Mouse (Mus musculus) intestine, embryonic 15.5 days (tissue): ENCODE data around the gene Fcer1g. TPM values are rescaled to one million over a fixed set of nuclear protein-coding genes. Genes with fewer than 3 reads are reported as not detected.
"Not testable (repeated sequence)": the region's sequence is repeated elsewhere in the genome, so short reads cannot be mapped to it uniquely, and the experiment has no call there.

Experiments
- ATAC-seq: fragments of 200-750 bp; cut with Nextera tagmentation; 2 replicates; pipeline ENCODE4 v1.8.0; 2017; ENCODE audit warnings: moderate TSS enrichment, moderate library complexity
- H3K27ac ChIP-seq: fragments of 300-500 bp; sonication (generic); 2 replicates; pipeline ENCODE4 v1.5.1; 2015; ENCODE audit warnings: mild to moderate bottlenecking, inconsistent platforms
- H3K27me3 ChIP-seq: fragments of 300-500 bp; sonication (generic); replicated peaks from 2 replicates; pipeline ENCODE4 v1.6.1; 2015; ENCODE audit warnings: inconsistent platforms
- H3K36me3 ChIP-seq: fragments of 300-500 bp; sonication (generic); 2 replicates; pipeline ENCODE4 v1.6.1; 2015; ENCODE audit warnings: inconsistent platforms
- H3K4me1 ChIP-seq: fragments of 300-500 bp; sonication (generic); replicated peaks from 2 replicates; pipeline ENCODE4 v1.6.1; 2015; ENCODE audit warnings: inconsistent platforms
- H3K4me2 ChIP-seq: fragments of 300-500 bp; sonication (generic); replicated peaks from 2 replicates; pipeline ENCODE4 v1.6.1; 2015; ENCODE audit warnings: mild to moderate bottlenecking, inconsistent platforms
- H3K4me3 ChIP-seq: fragments of 300-500 bp; sonication (generic); replicated peaks from 2 replicates; pipeline ENCODE4 v1.5.1; 2015; ENCODE audit warnings: inconsistent platforms
- H3K9ac ChIP-seq: fragments of 300-500 bp; sonication (generic); 2 replicates; pipeline ENCODE4 v1.6.1; 2015; ENCODE audit warnings: inconsistent platforms
- H3K9me3 ChIP-seq: fragments of 300-500 bp; sonication (generic); 2 replicates; pipeline ENCODE4 v1.6.1; 2016; ENCODE audit warnings: inconsistent platforms
- WGBS: fragments of 180-500 bp; shearing (Covaris S2); methylation state at CpG from one replicate; pipeline ENCODE4 v1.1.7; 2015; 5-methylcytosine and 5-hydroxymethylcytosine counted together
- polyA plus RNA-seq: library from polyadenylated mRNA; unstranded; fragments of >200 nt; fragmentation: Nextera tagmentation; extraction: Ambion mirVana; gene quantifications from 2 replicates; pipeline ENCODE4 v1.2.1, GENCODE M21; 2015

The Fcer1g gene
- polyA plus RNA-seq, 1 experiment from 2014 or later = 51.5 TPM

- Histone ChIP-seq H3K9ac (peak within 1 kb of the TSS; percentile 39), H3K27ac (peak within 1 kb of the TSS; percentile 83), H3K27me3 (0 out of 2 replicates have a peak, but pooled peaks cover 4% of the 10 kb centered on the region), H3K4me2 (peak within 1 kb of the TSS; percentile 64), H3K36me3 (0 out of 2 replicates have a peak, but pooled peaks cover 3% of the 10 kb centered on the region), H3K4me3 (peak within 1 kb of the TSS; percentile 35), H3K4me1 (peaks cover 50% of the 10 kb centered on the region), H3K9me3 (no peaks in the 10 kb centered on the region)
- no peak for ATAC-seq
- 18% methylated on average over 5 of the region's 5 CpGs for WGBS
Observed at GRCm38 (mm10) chr1:171249913-171250600, 15.9 kb upstream of the Fcer1g start, which contains the start of gene Adamts4. TSS of gene Adamts4 (plus strand) at chr1:171250421.

- Histone ChIP-seq H3K36me3 (0 out of 2 replicates have a peak, but pooled peaks cover 2% of the 10 kb centered on the region), H3K27me3 (0 out of 2 replicates have a peak, but pooled peaks cover 4% of the 10 kb centered on the region), H3K4me3 (no peak overlapping the region), H3K27ac (peak overlapping the region; percentile 86), H3K4me2 (no peak overlapping the region; the same call in none of the 2 replicates), H3K9ac (no peak overlapping the region), H3K9me3 (no peaks in the 10 kb centered on the region), H3K4me1 (peaks cover 50% of the 10 kb centered on the region)
- 52% methylated on average over 3 of the region's 3 CpGs for WGBS
- ATAC-seq = no peak
Observed at GRCm38 (mm10) chr1:171248386-171249226, 14.4 kb upstream of the Fcer1g start.

- Histone ChIP-seq H3K9ac (peak overlapping the region; percentile 15; the same call in 1 of the 2 replicates), H3K4me1 (peaks cover 49% of the 10 kb centered on the region), H3K36me3 (0 out of 2 replicates have a peak, but pooled peaks cover 6% of the 10 kb centered on the region), H3K27ac (peak overlapping the region; percentile 86), H3K4me3 (peak overlapping the region; percentile 65; the same call in 1 of the 2 replicates), H3K9me3 (no peaks in the 10 kb centered on the region), H3K27me3 (0 out of 2 replicates have a peak, but pooled peaks cover 4% of the 10 kb centered on the region), H3K4me2 (peak overlapping the region; percentile 64)
- ATAC-seq = no peak
- WGBS = 21% methylated on average over 4 of the region's 4 CpGs
Observed at GRCm38 (mm10) chr1:171247916-171248315, 13.8 kb upstream of the Fcer1g start.

GRCm38 (mm10) chr1:171247453-171247841, 13.3 kb upstream of the Fcer1g start:
- 0 out of 2 replicates have a peak, but pooled peaks cover 4% of the 10 kb centered on the region for H3K27me3 ChIP-seq
- peak overlapping the region; percentile 65 for H3K4me3 ChIP-seq
- no peaks in the 10 kb centered on the region for H3K9me3 ChIP-seq
- peak overlapping the region; percentile 24 for H3K9ac ChIP-seq
- 9% methylated on average over 13 of the region's 13 CpGs for WGBS
- peak overlapping the region; percentile 64 for H3K4me2 ChIP-seq
- H3K27ac ChIP-seq = peak overlapping the region; percentile 86
- peak; percentile 22 for ATAC-seq
- H3K36me3 ChIP-seq = peaks cover 10% of the 10 kb centered on the region; the same call in 1 of the 2 replicates
- H3K4me1 ChIP-seq = peaks cover 45% of the 10 kb centered on the region

- H3K9ac ChIP-seq = peak overlapping the region; percentile 80
- peaks cover 10% of the 10 kb centered on the region; the same call in 1 of the 2 replicates for H3K36me3 ChIP-seq
- ATAC-seq = peak; percentile 94
- peak overlapping the region; percentile 86 for H3K27ac ChIP-seq
- 0 out of 2 replicates have a peak, but pooled peaks cover 4% of the 10 kb centered on the region for H3K27me3 ChIP-seq
- H3K4me2 ChIP-seq = peak overlapping the region; percentile 71
- peak overlapping the region; percentile 65 for H3K4me3 ChIP-seq
- under 1% methylated on average over 41 of the region's 41 CpGs for WGBS
- H3K9me3 ChIP-seq = no peaks in the 10 kb centered on the region
- peaks cover 40% of the 10 kb centered on the region for H3K4me1 ChIP-seq
Observed at GRCm38 (mm10) chr1:171246709-171247452, 12.7 kb upstream of the Fcer1g start.

GRCm38 (mm10) chr1:171245353-171245752, 11.2 kb upstream of the Fcer1g start:
- Histone ChIP-seq H3K4me3 (no peak overlapping the region), H3K27me3 (no peaks in the 10 kb centered on the region), H3K9ac (no peak overlapping the region), H3K4me2 (no peak overlapping the region), H3K4me1 (peaks cover 25% of the 10 kb centered on the region), H3K27ac (no peak overlapping the region), H3K36me3 (peaks cover 17% of the 10 kb centered on the region; the same call in 1 of the 2 replicates), H3K9me3 (no peaks in the 10 kb centered on the region)
- WGBS = 85% methylated on average over 8 of the region's 8 CpGs
- no peak for ATAC-seq

GRCm38 (mm10) chr1:171241952-171242351, 7.8 kb upstream of the Fcer1g start:
- not testable (repeated sequence) for H3K27ac ChIP-seq, H3K9ac ChIP-seq, H3K27me3 ChIP-seq, H3K4me3 ChIP-seq, H3K4me2 ChIP-seq, H3K9me3 ChIP-seq, ATAC-seq, H3K4me1 ChIP-seq
- WGBS = 80% methylated on average over 12 of the region's 12 CpGs
- peaks cover 40% of the 10 kb centered on the region for H3K36me3 ChIP-seq

GRCm38 (mm10) chr1:171240911-171241310, 6.7 kb upstream of the Fcer1g start:
- Histone ChIP-seq H3K4me3 (no peak overlapping the region), H3K4me2 (no peak overlapping the region), H3K27me3 (no peaks in the 10 kb centered on the region), H3K9me3 (no peaks in the 10 kb centered on the region), H3K36me3 (peaks cover 47% of the 10 kb centered on the region), H3K9ac (no peak overlapping the region), H3K4me1 (peaks cover 3% of the 10 kb centered on the region), H3K27ac (no peak overlapping the region)
- 90% methylated on average over 10 of the region's 10 CpGs for WGBS
- ATAC-seq = no peak

- ATAC-seq = no peak
- H3K36me3 ChIP-seq = peaks cover 53% of the 10 kb centered on the region
Observed at GRCm38 (mm10) chr1:171239992-171240744, 6.0 kb upstream of the Fcer1g start.

GRCm38 (mm10) chr1:171238463-171238862, 4.3 kb upstream of the Fcer1g start:
- no peak overlapping the region for H3K27ac ChIP-seq
- ATAC-seq = 0 out of 2 replicates have a peak, but pooled peaks have one; percentile 59
- H3K9ac ChIP-seq = no peak overlapping the region
- H3K4me3 ChIP-seq = no peak overlapping the region
- no peaks in the 10 kb centered on the region for H3K9me3 ChIP-seq
- peaks cover 64% of the 10 kb centered on the region for H3K36me3 ChIP-seq
- no peaks in the 10 kb centered on the region for H3K27me3 ChIP-seq
- 68% methylated on average over 14 of the region's 14 CpGs for WGBS
- no peak overlapping the region for H3K4me2 ChIP-seq
- H3K4me1 ChIP-seq = no peaks in the 10 kb centered on the region

More at GRCm38 (mm10) chr1:171239992-171240744, 6.0 kb upstream of the Fcer1g start:
- no peak overlapping the region for H3K4me2 ChIP-seq
- 69% methylated on average over 15 of the region's 15 CpGs for WGBS
- no peak overlapping the region for H3K27ac ChIP-seq
- no peaks in the 10 kb centered on the region for H3K4me1 ChIP-seq
- H3K4me3 ChIP-seq = no peak overlapping the region
- H3K9me3 ChIP-seq = no peaks in the 10 kb centered on the region
- no peak overlapping the region for H3K9ac ChIP-seq
- no peaks in the 10 kb centered on the region for H3K27me3 ChIP-seq

- Histone ChIP-seq H3K4me2 (no peak overlapping the region), H3K36me3 (peaks cover 56% of the 10 kb centered on the region)
Observed at GRCm38 (mm10) chr1:171237438-171237837, 3.3 kb upstream of the Fcer1g start.

More at GRCm38 (mm10) chr1:171237438-171237837, 3.3 kb upstream of the Fcer1g start:
- Histone ChIP-seq H3K4me1 (no peaks in the 10 kb centered on the region), H3K4me3 (no peak overlapping the region), H3K27ac (no peak overlapping the region), H3K27me3 (no peaks in the 10 kb centered on the region), H3K9me3 (no peaks in the 10 kb centered on the region), H3K9ac (no peak overlapping the region)
- 55% methylated on average over 6 of the region's 6 CpGs for WGBS
- ATAC-seq = no peak
